Mouse (Mus musculus) kidney, postnatal 14 days (tissue): ENCODE results near the gene Gm45521.
A peak's percentile ranks its signal among the peaks of the same experiment; 100 is the strongest.
"Not testable (repeated sequence)": the region's sequence is repeated elsewhere in the genome, so short reads cannot be mapped to it uniquely, and the experiment has no call there.

ENCODE experiments used
- DNase-seq: peaks from one replicate; pipeline ENCODE4 v3.0.0; 2022; ENCODE audit warnings: mixed read lengths

Gm45521 gene

GRCm38 (mm10) chr14:8000831-8001685 lies 44.0 kb downstream of the Gm45521 start:
- no peak for DNase-seq

GRCm38 (mm10) chr14:8002432-8003092 lies 45.5 kb downstream of the Gm45521 start, which contains the start of gene Abhd6:
TSS of gene Abhd6 (plus strand) at chr14:8002902.
- DNase-seq: peak; percentile 91

DNA sequence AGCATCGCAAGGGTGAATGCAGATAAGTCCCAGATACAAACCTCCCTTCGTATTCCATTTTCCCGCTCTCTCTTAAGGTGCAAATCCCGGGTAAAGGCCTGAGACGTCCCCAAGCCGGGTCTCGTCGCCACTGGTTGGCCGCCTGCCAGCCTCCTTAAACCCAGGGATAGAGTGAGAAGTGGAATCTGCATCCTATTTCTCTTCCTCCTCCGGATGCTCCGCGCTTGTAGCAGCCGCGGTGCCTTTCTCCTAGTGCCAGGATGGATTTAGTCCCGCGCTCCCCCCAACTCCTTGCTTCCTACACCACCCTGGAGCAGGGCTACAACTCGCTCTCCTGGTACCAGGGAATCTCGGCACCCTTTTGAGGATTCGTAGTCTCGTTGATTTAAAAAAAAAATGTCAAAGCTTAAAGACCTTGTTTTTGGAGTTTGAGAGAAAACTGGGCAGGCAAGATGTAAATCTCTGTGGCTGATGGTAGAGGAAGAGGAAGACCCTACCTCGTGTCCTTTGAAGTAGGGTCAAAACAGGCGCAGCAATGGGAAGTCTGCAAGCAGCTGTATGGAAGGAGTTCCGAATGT lies 46.1 kb downstream of the Gm45521 start:
- peak; percentile 62 for DNase-seq

GRCm38 (mm10) chr14:8003727-8004670 lies 46.9 kb downstream of the Gm45521 start:
- no peak for DNase-seq

DNA sequence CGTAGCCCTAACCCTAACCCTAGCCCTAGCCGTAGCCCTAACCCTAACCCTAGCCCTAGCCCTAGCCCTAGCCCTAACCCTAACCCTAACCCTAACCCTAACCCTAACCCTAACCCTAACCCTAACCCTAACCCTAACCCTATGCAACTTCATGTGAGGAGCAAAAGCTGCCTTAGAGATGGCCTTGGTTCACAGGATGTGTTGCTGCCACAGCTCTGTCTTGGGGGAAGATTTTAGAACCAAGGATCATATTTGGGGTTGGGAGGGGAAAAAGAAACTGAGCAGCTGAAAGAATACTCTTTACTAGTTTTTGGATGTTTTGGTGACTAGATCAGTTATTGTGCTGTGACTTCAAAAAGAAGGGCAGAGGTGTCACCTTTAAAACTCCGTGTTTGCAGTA lies 49.0 kb downstream of the Gm45521 start:
- DNase-seq: not testable (repeated sequence)

GRCm38 (mm10) chr14:8007084-8007483 lies 50.0 kb downstream of the Gm45521 start:
- DNase-seq: no peak

DNA sequence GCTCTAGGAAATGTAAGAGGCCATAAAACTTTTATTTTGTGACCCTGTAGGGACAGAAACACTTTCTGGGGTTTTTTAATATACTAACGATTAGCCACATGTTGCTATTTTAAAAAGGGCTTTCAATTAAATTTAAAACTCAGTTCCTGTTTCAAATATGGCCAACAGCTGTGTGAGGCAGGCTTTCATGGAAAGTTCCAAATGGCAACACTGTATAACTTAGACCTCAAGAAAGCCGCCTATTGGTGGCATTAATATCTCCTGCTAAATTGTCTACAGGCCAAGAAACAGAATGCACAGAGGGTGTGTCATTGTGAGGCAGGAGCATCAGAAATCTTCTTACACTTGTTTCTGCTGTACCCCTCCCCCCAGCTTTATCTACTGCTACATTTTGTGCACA lies 50.4 kb downstream of the Gm45521 start:
- DNase-seq: no peak

GRCm38 (mm10) chr14:8007923-8008322 lies 50.8 kb downstream of the Gm45521 start:
- no peak for DNase-seq
